Mouse (Mus musculus) ovary, postnatal 36 days (tissue): ENCODE results near the gene Nop14.
"Not testable (repeated sequence)": the region's sequence is repeated elsewhere in the genome, so short reads cannot be mapped to it uniquely, and the experiment has no call there.

Source experiments
- DNase-seq: peaks from one replicate; pipeline ENCODE4 v3.0.0; 2022; ENCODE audit warnings: low spot score, mixed read lengths

The Nop14 gene

DNA sequence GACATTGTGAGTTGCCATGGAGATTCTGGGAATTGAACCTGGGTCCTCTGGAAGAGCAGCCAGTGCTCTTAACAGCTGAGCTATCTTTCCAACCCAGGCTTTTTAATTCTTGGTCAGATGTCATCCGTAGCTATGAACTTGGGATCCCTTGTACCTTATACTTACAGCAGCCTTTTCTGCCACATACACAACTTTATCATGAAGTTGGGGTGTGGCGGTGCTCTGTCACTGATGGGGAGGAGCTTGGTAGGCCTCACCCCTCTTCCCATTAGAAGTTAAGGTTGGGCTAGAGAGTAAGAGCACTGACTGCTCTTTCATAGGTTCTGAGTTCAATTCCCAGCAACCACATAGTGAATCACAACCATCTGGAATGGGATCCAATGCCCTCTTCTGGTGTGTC lies 27.0 kb downstream of the Nop14 start:
- DNase-seq = no peak

DNA sequence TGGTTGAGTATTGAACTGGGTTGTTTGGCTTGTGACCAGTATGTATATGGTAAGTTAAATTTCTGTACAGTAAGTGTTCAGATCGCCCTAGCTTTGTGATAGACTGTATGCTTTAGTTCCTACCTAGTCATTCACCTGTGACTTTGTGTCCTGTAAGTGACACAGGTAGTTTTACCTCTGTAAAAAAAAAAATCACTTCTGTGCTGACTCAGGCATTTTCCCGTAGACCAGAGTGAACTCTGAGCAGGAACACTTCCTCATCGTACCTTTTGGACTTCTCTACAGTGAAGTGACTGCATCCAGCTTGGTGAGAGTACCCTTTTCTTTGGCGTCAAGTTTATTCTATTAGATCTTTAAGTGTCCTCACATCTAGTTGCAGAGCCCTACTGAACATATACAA lies 50.0 kb downstream of the Nop14 start:
- DNase-seq = no peak

DNA sequence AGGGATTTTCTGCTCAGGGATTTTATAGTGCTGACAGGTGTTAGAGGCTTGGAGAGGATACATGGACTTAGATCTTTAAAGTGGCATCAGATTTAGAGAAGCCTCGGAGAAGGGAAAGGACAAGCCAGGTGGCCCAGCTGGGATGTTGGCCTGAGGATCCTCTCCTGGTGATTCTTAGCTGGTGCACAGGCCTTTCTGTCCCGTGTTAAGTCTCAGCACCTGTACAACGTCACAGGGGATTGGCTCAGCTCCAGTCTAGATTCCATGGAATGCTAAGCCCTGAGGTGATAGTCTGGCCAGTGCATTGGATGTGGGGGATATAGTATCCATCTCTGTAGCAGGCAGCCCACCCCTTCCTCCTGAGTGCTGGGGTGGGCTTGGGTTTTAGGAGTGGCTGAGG lies 51.7 kb downstream of the Nop14 start:
- no peak for DNase-seq

DNA sequence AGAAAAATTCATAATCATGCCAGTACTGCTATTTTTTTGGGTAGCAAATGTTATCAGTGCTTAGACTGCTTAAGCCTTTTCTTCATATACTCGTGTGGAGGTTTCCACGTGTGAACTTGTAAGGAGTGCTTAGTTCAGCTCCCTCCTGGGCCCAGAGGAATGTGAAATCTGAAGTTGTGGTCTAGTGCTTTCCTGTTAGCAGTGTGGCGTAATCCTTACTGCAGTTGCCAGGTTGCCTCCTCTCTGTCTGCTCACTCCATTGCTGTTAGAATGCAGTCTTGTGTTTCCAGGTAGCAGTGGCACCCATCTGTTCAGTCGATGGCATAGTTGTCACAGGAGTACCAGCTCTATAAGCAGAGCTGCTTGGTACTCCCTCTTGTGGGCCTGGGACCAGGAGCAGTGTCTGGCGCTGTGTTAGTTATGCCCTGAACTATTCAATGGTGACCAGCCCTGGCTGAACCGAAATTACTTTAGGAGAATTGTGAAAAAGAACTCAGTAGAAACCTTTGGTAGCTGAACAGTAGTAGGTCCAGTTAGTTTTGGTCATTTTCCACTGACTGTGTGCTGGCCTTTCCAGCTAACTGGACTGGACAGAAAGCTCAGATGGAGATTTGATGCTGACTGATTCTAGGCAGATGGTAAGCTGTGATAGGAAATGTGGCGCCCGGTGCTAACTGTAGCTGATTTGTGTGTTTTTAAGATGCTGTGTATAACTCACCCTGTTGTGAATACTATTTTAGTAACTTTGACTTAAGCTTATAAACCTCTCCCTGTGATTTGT lies 52.7 kb downstream of the Nop14 start:
- no peak for DNase-seq

DNA sequence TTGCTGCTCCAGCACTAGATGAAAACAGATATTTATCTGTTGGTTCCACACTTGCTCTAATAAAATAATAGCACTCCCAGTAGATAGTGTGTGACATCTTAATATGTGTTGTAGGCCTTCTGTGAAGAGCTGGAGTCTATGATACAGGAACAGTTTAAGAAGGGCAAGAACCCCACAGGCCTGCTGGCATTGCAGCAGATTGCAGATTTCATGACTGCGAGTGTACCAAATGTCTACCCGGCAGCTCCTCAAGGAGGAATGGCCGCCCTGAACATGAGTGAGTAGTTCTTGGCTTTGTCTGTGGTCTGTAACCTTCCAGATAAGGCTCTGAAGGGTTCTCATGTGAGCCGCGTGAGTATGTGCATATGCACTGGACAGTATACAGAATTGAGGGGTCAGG lies 55.4 kb downstream of the Nop14 start:
- DNase-seq = no peak

DNA sequence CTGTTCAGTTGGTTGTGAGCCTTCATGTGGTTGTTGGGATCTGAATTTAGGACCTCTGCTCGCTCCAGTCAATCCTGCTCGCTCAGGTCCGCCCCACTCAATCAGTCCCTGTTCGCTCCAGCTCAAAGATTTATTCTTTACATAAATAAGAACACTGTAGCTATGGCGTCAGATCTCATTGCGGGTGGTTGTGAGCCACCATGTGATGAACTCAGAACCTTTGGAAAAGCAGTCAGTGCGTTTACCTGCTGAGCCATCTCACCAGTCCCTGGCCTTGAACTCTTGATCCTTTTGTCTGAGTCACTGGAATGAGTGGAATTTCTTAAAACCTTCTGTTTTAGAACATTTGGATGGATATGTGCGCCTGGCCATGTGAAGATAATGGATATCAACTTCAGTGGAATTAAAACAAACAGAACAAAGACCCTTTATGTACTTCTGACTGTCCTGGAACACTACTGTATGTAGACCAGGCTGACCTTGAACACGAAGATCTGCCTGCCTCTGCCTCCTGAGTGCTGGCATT lies 66.7 kb downstream of the Nop14 start:
- DNase-seq = no peak

DNA sequence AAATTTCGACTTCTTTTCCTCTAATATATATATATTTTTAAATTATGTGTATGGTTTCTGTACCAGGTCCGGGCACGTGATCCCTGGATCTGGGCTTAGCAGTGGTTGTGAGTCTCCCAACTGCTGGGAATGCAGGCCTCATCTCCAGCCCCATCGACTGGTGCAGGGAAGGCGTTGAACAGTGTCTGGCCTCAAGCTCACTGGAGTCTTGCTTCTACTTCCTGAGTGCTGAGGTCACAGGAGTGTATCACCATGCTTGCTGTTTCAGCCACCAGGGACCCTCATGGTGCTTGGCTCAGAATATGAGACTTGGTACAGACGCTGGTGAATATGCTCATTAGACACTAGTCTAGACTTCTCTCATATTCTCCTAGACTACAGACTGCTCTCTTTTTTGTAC lies 67.3 kb downstream of the Nop14 start:
- DNase-seq = no peak

DNA sequence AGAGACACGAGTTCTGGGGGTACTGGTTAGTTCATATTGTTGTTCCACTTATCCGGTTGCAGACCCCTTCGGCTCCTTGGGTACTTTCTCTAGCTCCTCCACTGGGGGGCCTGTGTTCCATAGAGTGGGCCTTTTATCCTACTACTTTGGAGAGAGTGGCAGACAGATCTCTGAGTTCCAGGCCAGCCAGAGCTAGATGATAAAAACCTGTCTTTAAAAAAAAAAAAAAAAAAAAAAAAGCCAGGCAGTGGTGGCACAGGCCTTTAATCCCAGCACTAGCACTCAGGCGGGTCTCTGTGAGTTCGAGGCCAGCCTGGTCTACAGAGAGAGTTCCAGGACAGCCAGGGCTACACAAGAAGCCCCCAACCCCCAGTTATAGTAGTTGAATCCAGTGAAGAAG lies 67.7 kb downstream of the Nop14 start:
- not testable (repeated sequence) for DNase-seq

DNA sequence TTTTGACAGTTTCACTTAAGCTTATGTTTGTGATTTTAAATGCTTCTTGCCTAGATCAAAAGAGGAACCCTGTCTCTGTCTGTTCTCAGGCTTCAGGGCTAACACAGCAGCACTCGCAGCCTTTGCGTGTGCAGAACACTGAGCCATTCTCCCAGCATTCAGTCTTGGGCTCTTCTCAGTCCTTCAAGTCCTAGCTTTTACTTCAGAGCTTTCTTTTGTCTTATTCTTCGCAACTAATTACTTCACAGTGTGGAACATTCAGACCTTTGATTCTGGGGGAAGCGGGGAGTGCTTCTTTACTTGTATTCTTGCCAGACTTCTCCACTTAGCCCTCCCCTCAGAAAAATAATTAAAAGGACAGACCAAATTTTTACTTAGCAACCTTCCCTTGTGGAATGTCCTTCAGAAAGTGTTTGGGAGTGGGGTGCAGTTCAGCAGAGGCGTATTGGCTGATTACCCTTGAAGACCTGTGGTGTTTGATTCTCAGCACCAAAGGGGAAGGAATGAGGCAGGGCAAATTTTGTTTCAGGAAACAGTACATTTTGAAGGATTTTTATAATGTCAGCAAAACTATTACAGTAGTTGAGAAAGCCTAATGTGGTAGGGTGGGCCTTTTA lies 68.5 kb downstream of the Nop14 start:
- DNase-seq = no peak

DNA sequence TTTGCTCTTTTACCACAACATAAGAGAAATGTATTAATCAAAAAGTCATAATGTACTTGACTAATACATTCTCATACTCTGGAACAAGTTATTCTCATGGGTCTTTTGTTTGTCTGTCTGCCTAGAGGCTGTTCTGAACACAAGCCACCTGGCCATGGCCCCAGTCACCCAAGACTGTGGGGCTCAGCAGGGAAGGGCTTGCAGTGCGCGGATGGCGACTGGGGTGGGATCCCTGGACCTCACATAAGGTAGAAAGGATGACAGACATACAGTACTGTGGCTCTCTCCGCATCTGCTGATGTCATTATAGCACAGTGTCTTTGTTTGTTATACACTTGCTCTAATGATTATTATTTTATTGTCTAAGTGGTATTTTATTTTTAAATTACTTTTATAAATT lies 69.2 kb downstream of the Nop14 start:
- no peak for DNase-seq

DNA sequence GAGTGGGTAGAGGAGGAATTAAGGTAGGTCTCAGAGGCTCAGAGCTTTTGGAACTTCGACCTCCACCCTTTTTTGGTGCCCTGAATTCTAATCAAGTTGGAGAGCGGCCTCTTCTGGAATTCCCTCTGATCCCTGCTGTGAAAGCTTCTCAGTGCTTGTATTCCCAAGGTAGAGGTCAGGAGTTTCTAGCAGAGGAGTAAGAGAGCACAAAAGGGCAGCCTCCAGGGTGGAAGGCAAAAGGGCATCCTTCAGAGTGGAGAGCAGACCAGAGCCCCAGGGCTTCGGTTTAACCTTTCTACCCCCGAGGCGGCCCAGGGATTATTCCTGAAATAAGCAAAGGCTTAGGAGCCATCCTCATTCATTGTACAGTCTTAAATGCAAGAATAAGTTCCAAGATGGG lies 69.9 kb downstream of the Nop14 start:
- DNase-seq = no peak
